ENCODE assay signal across 8 mouse cellular contexts in the genomic region with DNA sequence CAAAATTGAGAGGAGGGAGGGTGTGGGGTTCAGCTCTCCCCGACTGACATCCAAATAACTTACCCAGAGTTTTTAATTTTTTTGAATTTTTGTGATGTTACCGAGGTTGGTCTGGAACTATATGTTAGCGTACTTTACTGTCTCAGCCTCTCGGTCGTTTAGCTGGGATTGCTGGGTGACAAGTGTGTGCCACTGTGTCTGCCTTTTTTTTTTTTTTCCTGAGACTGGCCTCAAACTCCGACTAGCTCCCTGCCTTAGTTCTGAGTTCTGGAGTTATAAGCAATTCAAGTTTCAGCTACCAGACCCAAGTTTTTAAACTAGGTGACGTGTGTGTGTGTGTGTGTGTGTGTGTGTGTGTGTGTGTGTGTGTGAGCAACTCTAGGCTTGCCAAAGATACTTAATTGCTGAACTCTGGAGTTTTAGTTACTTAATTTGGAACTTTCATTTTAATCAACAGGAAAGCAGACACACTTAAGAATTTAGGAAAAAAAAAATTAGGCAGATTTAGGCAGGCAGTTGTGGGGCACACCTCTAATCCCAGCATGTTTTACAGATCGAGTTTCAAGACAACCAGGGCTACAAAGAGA. TPM values are rescaled to one million over a fixed set of nuclear protein-coding genes. Genes with fewer than 3 reads are reported as not detected.
A peak's percentile ranks its signal among the peaks of the same experiment; 100 is the strongest.
DNase-seq lines count a peak whose midpoint lies in the region; ATAC-seq lines count a peak whose summit lies in the region.

No protein-coding gene starts in this region.

- H3K4me3 ChIP-seq in neural tube, embryonic 11.5 days (ENCODE audit: low read depth, low read length): peak overlapping the region; percentile 84
- peak overlapping the region; percentile 94 for H3K4me3 ChIP-seq in embryonic facial prominence, embryonic 14.5 days (ENCODE audit: low read depth, low read length)
- peak overlapping the region; percentile 82 for H3K4me3 ChIP-seq in limb, embryonic 11.5 days (ENCODE audit: low read depth, low read length)
- peak overlapping the region; percentile 97 for H3K4me3 ChIP-seq in stomach, embryonic 16.5 days (replicated peaks; ENCODE audit: low read length)

- peaks cover 5% of the 10 kb centered on the region; the same call in 1 of the 2 replicates for H3K4me1 ChIP-seq in neural tube, embryonic 11.5 days (ENCODE audit: control insufficient read depth, insufficient read depth, low read length)
- peaks cover 10% of the 10 kb centered on the region; the same call in 1 of the 2 replicates for H3K4me1 ChIP-seq in embryonic facial prominence, embryonic 14.5 days (ENCODE audit: control insufficient read depth, insufficient read depth, low read length)
- H3K4me1 ChIP-seq in limb, embryonic 11.5 days (ENCODE audit: control insufficient read depth, insufficient read depth, low read length): 0 out of 2 replicates have a peak, but pooled peaks cover 3% of the 10 kb centered on the region
- H3K4me1 ChIP-seq in stomach, embryonic 16.5 days (ENCODE audit: control insufficient read depth, insufficient read depth, low read length): peaks cover 15% of the 10 kb centered on the region

- no peaks in the 10 kb centered on the region for H3K27me3 ChIP-seq in neural tube, embryonic 11.5 days (ENCODE audit: control insufficient read depth, insufficient read depth, low read length)
- no peaks in the 10 kb centered on the region for H3K27me3 ChIP-seq in embryonic facial prominence, embryonic 14.5 days (replicated peaks; ENCODE audit: control insufficient read depth, insufficient read depth, low read length)
- no peaks in the 10 kb centered on the region for H3K27me3 ChIP-seq in limb, embryonic 11.5 days (ENCODE audit: control insufficient read depth, insufficient read depth, low read length)
- H3K27me3 ChIP-seq in stomach, embryonic 16.5 days (ENCODE audit: control insufficient read depth, insufficient read depth, low read length): no peaks in the 10 kb centered on the region

- peak overlapping the region; percentile 51 for H3K4me2 ChIP-seq in neural tube, embryonic 11.5 days (ENCODE audit: low read depth)
- H3K4me2 ChIP-seq in embryonic facial prominence, embryonic 14.5 days (ENCODE audit: low read depth, low read length): peak overlapping the region; percentile 64
- peak overlapping the region; percentile 55 for H3K4me2 ChIP-seq in limb, embryonic 11.5 days (ENCODE audit: low read depth, severe bottlenecking)
- H3K4me2 ChIP-seq in stomach, embryonic 16.5 days (ENCODE audit: low read depth, low read length): peak overlapping the region; percentile 55

- no peaks in the 10 kb centered on the region for H3K36me3 ChIP-seq in neural tube, embryonic 11.5 days (ENCODE audit: control insufficient read depth, insufficient read depth, low read length)
- no peaks in the 10 kb centered on the region for H3K36me3 ChIP-seq in embryonic facial prominence, embryonic 14.5 days (ENCODE audit: control insufficient read depth, insufficient read depth, low read length)
- no peaks in the 10 kb centered on the region for H3K36me3 ChIP-seq in limb, embryonic 11.5 days (ENCODE audit: control insufficient read depth, insufficient read depth, low read length)
- no peaks in the 10 kb centered on the region for H3K36me3 ChIP-seq in stomach, embryonic 16.5 days (ENCODE audit: control insufficient read depth, insufficient read depth, low read length)

- 31% methylated on average over 8 of the region's 8 CpGs for WGBS in neural tube, embryonic 11.5 days
- WGBS in embryonic facial prominence, embryonic 14.5 days: 21% methylated on average over 8 of the region's 8 CpGs
- WGBS in limb, embryonic 11.5 days: 30% methylated on average over 8 of the region's 8 CpGs
- WGBS in stomach, embryonic 16.5 days: 11% methylated on average over 8 of the region's 8 CpGs

- peak overlapping the region; percentile 50 for H3K9ac ChIP-seq in neural tube, embryonic 11.5 days (ENCODE audit: low read length)
- peak overlapping the region; percentile 86 for H3K9ac ChIP-seq in embryonic facial prominence, embryonic 14.5 days (ENCODE audit: low read depth, low read length)
- peak overlapping the region; percentile 40 for H3K9ac ChIP-seq in limb, embryonic 11.5 days (ENCODE audit: low read length)
- H3K9ac ChIP-seq in stomach, embryonic 16.5 days (ENCODE audit: low read length): peak overlapping the region; percentile 62

- DNase-seq in neural tube, embryonic 11.5 days (ENCODE audit: low spot score): no peak
- DNase-seq in neural tube, embryonic 10.5 days (ENCODE audit: extremely low spot score, low spot score): no peak
- no peak for DNase-seq in embryonic facial prominence, embryonic 14.5 days (ENCODE audit: low spot score)
- no peak for DNase-seq in limb, embryonic 11.5 days (ENCODE audit: low spot score)
- no peak for DNase-seq in cerebellum, postnatal 4 days (ENCODE audit: low spot score in 2 of 2)
- DNase-seq in left cerebral cortex, postnatal 14 days (ENCODE audit: low spot score in 2 of 2): no peak
- no peak for DNase-seq in gastrocnemius, postnatal 4 days (ENCODE audit: low spot score in 2 of 2)

- ATAC-seq in neural tube, embryonic 11.5 days (ENCODE audit: insufficient read depth, low FRiP score, low TSS enrichment): no peak
- ATAC-seq in embryonic facial prominence, embryonic 14.5 days (ENCODE audit: low read depth): no peak
- ATAC-seq in limb, embryonic 11.5 days (ENCODE audit: insufficient number of reproducible peaks, low FRiP score, low TSS enrichment, low read depth): no peak
- ATAC-seq in stomach, embryonic 16.5 days (ENCODE audit: insufficient read depth, low FRiP score): no peak

- H3K27ac ChIP-seq in neural tube, embryonic 11.5 days (ENCODE audit: low read depth, low read length): no peak overlapping the region
- no peak overlapping the region for H3K27ac ChIP-seq in embryonic facial prominence, embryonic 14.5 days (replicated peaks; ENCODE audit: low read depth, low read length)
- no peak overlapping the region for H3K27ac ChIP-seq in limb, embryonic 11.5 days (replicated peaks; ENCODE audit: low read depth, low read length)
- H3K27ac ChIP-seq in stomach, embryonic 16.5 days (ENCODE audit: low read length): no peak overlapping the region

- no peaks in the 10 kb centered on the region for H3K9me3 ChIP-seq in neural tube, embryonic 11.5 days (ENCODE audit: control insufficient read depth, low read length)
- no peaks in the 10 kb centered on the region for H3K9me3 ChIP-seq in embryonic facial prominence, embryonic 14.5 days (ENCODE audit: control insufficient read depth, low read length)
- no peaks in the 10 kb centered on the region for H3K9me3 ChIP-seq in limb, embryonic 11.5 days (ENCODE audit: control insufficient read depth, low read length)
- no peaks in the 10 kb centered on the region for H3K9me3 ChIP-seq in stomach, embryonic 16.5 days (replicated peaks; ENCODE audit: control insufficient read depth, low read length)

- intact Hi-C loops in left cerebral cortex, postnatal 14 days (cut with DNase I): no loop called here

RNA-seq across cellular contexts. Expression of gene Kif11, which starts 1.3 kb away (rescaled TPM):
- 75.9 and 78.1 TPM in 2 replicates for polyA plus RNA-seq in neural tube, embryonic 11.5 days (2014; fragmentation: Nextera tagmentation; extraction: Ambion mirVana)
- 43.2 and 50.2 TPM in 2 replicates for polyA plus RNA-seq in embryonic facial prominence, embryonic 14.5 days (2014; fragmentation: Nextera tagmentation; extraction: Ambion mirVana)
- 97.2 and 103 TPM in 2 replicates for polyA plus RNA-seq in limb, embryonic 11.5 days (2014; fragmentation: Nextera tagmentation; extraction: Ambion mirVana)
- 46.4 and 50.2 TPM in 2 replicates for polyA plus RNA-seq in stomach, embryonic 16.5 days (2015; fragmentation: Nextera tagmentation; extraction: Ambion mirVana)
- 1 to 10 TPM; 1.3 to 1.7 TPM for total RNA-seq in left cerebral cortex, postnatal 14 days (2021)
- 10 to 100 TPM; 17.9 to 19.5 TPM for total RNA-seq in gastrocnemius, postnatal 4 days (2021)

RNA-seq across cellular contexts. Expression of gene Ide, which starts 39.8 kb away (rescaled TPM):
- polyA plus RNA-seq in neural tube, embryonic 11.5 days (2014; fragmentation: Nextera tagmentation; extraction: Ambion mirVana): 57.0 and 67.0 TPM in 2 replicates
- polyA plus RNA-seq in embryonic facial prominence, embryonic 14.5 days (2014; fragmentation: Nextera tagmentation; extraction: Ambion mirVana): 50.3 and 51.1 TPM in 2 replicates
- polyA plus RNA-seq in limb, embryonic 11.5 days (2014; fragmentation: Nextera tagmentation; extraction: Ambion mirVana): 40.5 and 48.9 TPM in 2 replicates
- 69.0 and 80.9 TPM in 2 replicates for polyA plus RNA-seq in stomach, embryonic 16.5 days (2015; fragmentation: Nextera tagmentation; extraction: Ambion mirVana)
- total RNA-seq in left cerebral cortex, postnatal 14 days (2021): 10 to 100 TPM; 48.3 to 77.1 TPM
- total RNA-seq in gastrocnemius, postnatal 4 days (2021): 10 to 100 TPM; 72.6 to 78.8 TPM

RNA-seq across cellular contexts. Expression of gene Hhex, which starts 57.1 kb away (rescaled TPM):
- 4.5 and 5.8 TPM in 2 replicates for polyA plus RNA-seq in neural tube, embryonic 11.5 days (2014; fragmentation: Nextera tagmentation; extraction: Ambion mirVana)
- 6.2 and 6.7 TPM in 2 replicates for polyA plus RNA-seq in embryonic facial prominence, embryonic 14.5 days (2014; fragmentation: Nextera tagmentation; extraction: Ambion mirVana)
- 4.7 and 4.8 TPM in 2 replicates for polyA plus RNA-seq in limb, embryonic 11.5 days (2014; fragmentation: Nextera tagmentation; extraction: Ambion mirVana)
- 14.8 and 15.9 TPM in 2 replicates for polyA plus RNA-seq in stomach, embryonic 16.5 days (2015; fragmentation: Nextera tagmentation; extraction: Ambion mirVana)
- total RNA-seq in left cerebral cortex, postnatal 14 days (2021): 1 to 10 TPM; 2.2 to 3.4 TPM
- total RNA-seq in gastrocnemius, postnatal 4 days (2021): 1 to 10 TPM; 4.6 to 5.6 TPM
